Mouse (Mus musculus) heart, embryonic 11.5 days (tissue): ENCODE results near the gene Bmi1. TPM values are rescaled to one million over a fixed set of nuclear protein-coding genes. Genes with fewer than 3 reads are reported as not detected.
A peak's percentile ranks its signal among the peaks of the same experiment; 100 is the strongest.

Source experiments
- ATAC-seq: fragments of 200-750 bp; cut with Nextera tagmentation; replicated peaks from 2 replicates; pipeline ENCODE4 v1.8.0; 2017; ENCODE audit warnings: moderate library complexity; ENCODE audit not compliant: insufficient number of reproducible peaks, low FRiP score, low TSS enrichment
- H3K27ac ChIP-seq: fragments of 300-500 bp; sonication (generic); 2 replicates; pipeline ENCODE4 v1.5.1; 2014; ENCODE audit warnings: mild to moderate bottlenecking, low read depth, low read length
- H3K27me3 ChIP-seq: fragments of 300-500 bp; sonication (generic); 2 replicates; pipeline ENCODE4 v1.6.1; 2014; ENCODE audit warnings: mild to moderate bottlenecking, low read length, mixed read lengths; ENCODE audit not compliant: control insufficient read depth, insufficient read depth
- H3K36me3 ChIP-seq: fragments of 300-500 bp; sonication (generic); 2 replicates; pipeline ENCODE4 v1.6.1; 2014; ENCODE audit warnings: mild to moderate bottlenecking, low read length, moderate library complexity, mixed read lengths; ENCODE audit not compliant: control insufficient read depth, insufficient read depth
- H3K4me1 ChIP-seq: fragments of 300-500 bp; sonication (generic); 2 replicates; pipeline ENCODE4 v1.6.1; 2014; ENCODE audit warnings: low read length; ENCODE audit not compliant: control insufficient read depth, insufficient read depth
- H3K4me2 ChIP-seq: fragments of 300-500 bp; sonication (generic); 2 replicates; pipeline ENCODE4 v1.6.1; 2014; ENCODE audit warnings: mild to moderate bottlenecking, moderate library complexity
- H3K4me3 ChIP-seq: fragments of 300-500 bp; sonication (generic); 2 replicates; pipeline ENCODE4 v1.5.1; 2014; ENCODE audit warnings: low read depth, low read length
- H3K9ac ChIP-seq: fragments of 300-500 bp; sonication (generic); 2 replicates; pipeline ENCODE4 v1.6.1; 2014; ENCODE audit warnings: mild to moderate bottlenecking, low read depth, low read length, moderate library complexity
- H3K9me3 ChIP-seq: fragments of 300-500 bp; sonication (generic); replicated peaks from 2 replicates; pipeline ENCODE4 v1.6.1; 2016; ENCODE audit warnings: low read length; ENCODE audit not compliant: control insufficient read depth
- WGBS: fragments of 180-500 bp; shearing (Covaris S2); extraction: QIAGEN DNeasy Blood & Tissue Kit; methylation state at CpG from one replicate; pipeline ENCODE4 v1.1.7; 2014; ENCODE audit not compliant: insufficient replicate concordance; 5-methylcytosine and 5-hydroxymethylcytosine counted together
- polyA plus RNA-seq: library from polyadenylated mRNA; unstranded; fragments of >200 nt; fragmentation: Nextera tagmentation; extraction: Ambion mirVana; gene quantifications from 2 replicates; pipeline ENCODE4 v1.2.1, GENCODE M21; 2014

The Bmi1 gene
- polyA plus RNA-seq, 1 experiment from 2014 or later = 11.6 TPM

DNA sequence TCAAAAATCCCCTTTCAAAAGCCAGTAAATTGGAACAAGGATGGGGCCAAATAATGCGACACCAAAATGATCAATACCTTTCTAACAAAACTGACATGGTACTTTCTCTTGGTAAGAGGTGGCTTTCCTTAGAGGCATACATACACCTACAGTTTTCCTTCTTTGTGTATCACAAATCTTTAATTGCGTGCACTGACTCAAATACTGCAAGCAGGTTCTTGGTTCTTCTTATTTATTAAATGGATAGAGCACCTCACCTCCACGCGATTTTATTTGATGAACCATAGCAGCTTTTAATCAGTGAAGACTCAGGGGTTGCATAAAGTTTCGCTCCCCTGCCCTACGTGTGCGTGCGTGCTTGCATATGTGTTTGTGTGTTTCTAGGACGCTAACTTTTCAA, 13.9 kb downstream of the Bmi1 start:
- Histone ChIP-seq H3K9me3 (no peaks in the 10 kb centered on the region), H3K27ac (no peak overlapping the region), H3K4me1 (peaks cover 8% of the 10 kb centered on the region), H3K27me3 (peaks cover 70% of the 10 kb centered on the region), H3K9ac (no peak overlapping the region), H3K4me3 (peak overlapping the region; percentile 53; the same call in 1 of the 2 replicates), H3K4me2 (peak overlapping the region; percentile 86; the same call in 1 of the 2 replicates), H3K36me3 (no peaks in the 10 kb centered on the region)
- WGBS = 2% methylated on average over 9 of the region's 9 CpGs
- ATAC-seq = no peak

DNA sequence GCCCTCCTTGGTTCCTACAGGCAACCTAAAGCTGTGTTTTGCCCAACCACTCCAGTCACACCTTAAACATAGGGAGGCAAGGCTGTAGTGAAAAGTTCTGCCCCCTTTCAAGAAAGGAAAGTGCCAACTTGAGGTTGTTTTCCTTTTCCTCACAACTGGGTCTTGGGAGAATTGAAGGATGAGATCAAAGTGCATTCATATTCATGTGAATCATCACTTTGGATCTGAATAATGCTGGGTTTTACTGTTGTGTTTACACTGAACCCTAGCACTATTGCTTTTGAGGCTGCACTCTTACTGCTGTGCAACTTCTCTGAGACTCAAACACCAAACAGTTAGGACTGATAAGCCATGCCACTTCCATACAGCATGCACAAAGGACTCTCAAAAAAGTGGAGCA, 15.2 kb downstream of the Bmi1 start:
- Histone ChIP-seq H3K27ac (no peak overlapping the region), H3K4me3 (no peak overlapping the region), H3K9me3 (no peaks in the 10 kb centered on the region), H3K27me3 (peaks cover 64% of the 10 kb centered on the region), H3K4me2 (no peak overlapping the region), H3K36me3 (no peaks in the 10 kb centered on the region), H3K9ac (no peak overlapping the region), H3K4me1 (peaks cover 8% of the 10 kb centered on the region)
- no peak for ATAC-seq

DNA sequence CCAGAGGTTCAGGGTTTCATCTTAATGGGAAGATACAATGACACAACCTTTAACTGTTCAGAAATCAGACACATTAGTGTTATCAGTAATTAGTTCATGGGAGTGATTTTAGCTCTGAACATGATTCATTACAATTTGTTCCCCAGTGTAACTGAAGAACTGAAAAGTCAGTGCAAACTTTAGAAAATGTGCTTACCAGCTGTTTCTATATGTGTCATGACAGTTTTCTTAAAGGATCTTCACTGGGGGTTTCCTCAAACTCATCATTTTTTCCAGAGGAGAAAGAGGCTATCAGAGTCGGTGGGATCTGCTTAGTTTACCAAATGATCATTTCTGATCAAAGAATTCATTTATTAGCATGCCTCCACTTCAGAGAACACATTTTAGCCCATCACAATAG, 15.7 kb downstream of the Bmi1 start:
- H3K36me3 ChIP-seq = no peaks in the 10 kb centered on the region
- H3K27me3 ChIP-seq = peaks cover 59% of the 10 kb centered on the region
- peaks cover 8% of the 10 kb centered on the region for H3K4me1 ChIP-seq
- H3K9ac ChIP-seq = no peak overlapping the region
- H3K4me3 ChIP-seq = no peak overlapping the region
- no peak for ATAC-seq
- H3K9me3 ChIP-seq = no peaks in the 10 kb centered on the region
- WGBS = 4% methylated on average over 1 of the region's 1 CpGs
- H3K27ac ChIP-seq = no peak overlapping the region
- no peak overlapping the region for H3K4me2 ChIP-seq

DNA sequence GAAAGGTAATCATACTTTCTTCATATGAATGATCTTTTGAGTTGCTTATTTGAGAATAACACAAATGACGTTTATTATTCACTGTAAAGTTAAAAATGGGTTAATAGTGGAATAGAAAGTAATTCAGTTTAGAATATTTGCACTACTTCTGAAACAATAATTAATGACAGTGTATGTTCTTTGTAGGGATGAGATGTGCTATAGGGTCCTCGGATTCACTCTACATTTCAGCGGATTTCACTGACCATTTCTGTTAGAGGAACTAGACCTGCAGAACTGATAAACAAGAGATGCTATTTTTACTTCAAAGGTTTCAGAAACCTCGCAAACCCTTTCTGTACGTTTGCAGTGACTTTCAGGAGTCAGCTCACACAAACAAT, 16.7 kb downstream of the Bmi1 start:
- Histone ChIP-seq H3K4me3 (peak overlapping the region; percentile 65), H3K27ac (no peak overlapping the region), H3K36me3 (no peaks in the 10 kb centered on the region), H3K4me2 (peak overlapping the region; percentile 97), H3K4me1 (peaks cover 9% of the 10 kb centered on the region), H3K9ac (no peak overlapping the region), H3K27me3 (peaks cover 57% of the 10 kb centered on the region), H3K9me3 (no peaks in the 10 kb centered on the region)
- ATAC-seq = no peak
- WGBS = 0% methylated on average over 5 of the region's 5 CpGs

DNA sequence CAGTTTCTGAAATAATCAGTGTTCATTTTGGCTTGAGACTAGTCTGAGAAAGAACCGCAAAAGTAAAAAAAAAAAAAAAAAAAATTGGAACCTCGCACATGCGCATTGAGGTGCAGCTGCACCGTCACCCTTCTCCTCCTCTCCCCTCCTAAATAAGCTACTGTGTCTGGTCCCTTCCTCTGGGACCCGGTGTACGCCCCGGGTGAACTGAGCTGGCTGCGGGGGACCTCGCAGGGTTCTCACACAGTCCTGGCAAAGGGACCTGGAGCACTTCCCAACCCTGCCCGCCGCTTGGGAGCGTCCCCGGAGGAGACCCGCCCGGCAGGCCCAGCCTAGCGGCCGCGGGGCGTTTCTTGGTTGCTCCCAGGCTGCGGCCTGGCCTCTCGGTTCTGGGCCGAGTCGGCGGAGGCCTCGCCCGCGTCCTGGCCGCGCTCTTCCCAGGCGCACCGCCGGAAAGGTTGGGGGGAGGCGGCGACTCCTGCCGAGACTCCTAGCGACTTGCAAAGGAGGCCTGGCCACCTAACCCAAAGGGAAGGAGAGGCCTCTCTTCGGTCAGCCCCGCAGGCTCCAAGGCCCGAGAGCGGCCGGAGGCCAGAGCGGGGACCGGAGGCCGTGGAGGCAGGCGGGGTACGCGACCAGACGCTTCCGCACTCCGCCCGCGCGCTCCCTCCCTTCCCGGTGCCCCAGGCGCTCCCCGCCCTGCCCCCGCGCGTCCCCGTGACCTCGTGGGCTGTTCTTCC, 17.2 kb downstream of the Bmi1 start, which contains the start of gene Spag6:
TSS of gene Spag6 (plus strand) at position 162 of the 740 bp plus-strand sequence.
- no peaks in the 10 kb centered on the region for H3K9me3 ChIP-seq
- no peaks in the 10 kb centered on the region for H3K36me3 ChIP-seq
- H3K4me1 ChIP-seq = peaks cover 10% of the 10 kb centered on the region
- H3K27ac ChIP-seq = peak within 1 kb of the TSS; percentile 46
- WGBS = under 1% methylated on average over 54 of the region's 61 CpGs
- H3K9ac ChIP-seq = peak within 1 kb of the TSS; percentile 84
- H3K27me3 ChIP-seq = peaks cover 57% of the 10 kb centered on the region
- peak; percentile 73 for ATAC-seq
- peak within 1 kb of the TSS; percentile 97 for H3K4me2 ChIP-seq
- peak within 1 kb of the TSS; percentile 65 for H3K4me3 ChIP-seq

DNA sequence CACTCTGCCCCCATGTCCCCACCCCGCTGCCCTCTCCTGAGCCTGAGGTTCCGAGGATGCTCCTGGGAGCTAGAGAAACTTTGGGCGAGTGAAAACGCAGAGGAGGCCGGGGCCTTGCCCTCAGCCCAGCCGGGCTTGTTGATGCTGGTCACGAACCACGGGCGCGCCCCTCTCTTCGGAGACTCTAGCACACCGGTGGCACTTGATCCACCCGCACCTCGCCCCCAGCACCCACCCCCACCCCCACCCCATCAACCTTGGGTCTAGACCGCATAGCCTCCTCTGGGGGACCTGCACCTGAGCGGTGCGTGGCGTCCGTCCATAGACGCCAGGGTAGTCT, 17.8 kb downstream of the Bmi1 start:
- WGBS = under 1% methylated on average over 19 of the region's 20 CpGs
- peak overlapping the region; percentile 65 for H3K4me3 ChIP-seq
- H3K27ac ChIP-seq = no peak overlapping the region
- no peaks in the 10 kb centered on the region for H3K9me3 ChIP-seq
- peak overlapping the region; percentile 97 for H3K4me2 ChIP-seq
- peaks cover 11% of the 10 kb centered on the region for H3K4me1 ChIP-seq
- peaks cover 57% of the 10 kb centered on the region for H3K27me3 ChIP-seq
- no peaks in the 10 kb centered on the region for H3K36me3 ChIP-seq
- no peak; the same call in 1 of the 2 replicates for ATAC-seq
- peak overlapping the region; percentile 84 for H3K9ac ChIP-seq

DNA sequence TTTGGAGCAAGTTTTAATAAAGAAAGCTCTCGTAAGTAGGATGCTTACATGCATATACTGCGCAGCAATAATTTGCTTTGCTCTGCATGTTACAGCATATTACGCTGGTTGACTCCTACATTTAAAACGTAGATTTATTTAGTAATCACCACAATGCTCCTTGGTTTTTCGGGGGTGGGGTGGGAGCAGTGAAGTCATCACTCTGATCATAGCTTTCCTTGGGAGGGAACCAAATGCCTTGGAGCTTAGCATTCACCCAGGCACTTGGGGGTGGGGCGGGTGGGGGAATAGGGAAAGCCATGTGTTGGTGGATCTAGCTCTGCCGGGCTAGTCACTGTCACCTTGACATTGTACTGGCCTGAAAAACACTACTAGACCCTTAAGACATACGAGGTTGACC, 18.3 kb downstream of the Bmi1 start:
- Histone ChIP-seq H3K9ac (no peak overlapping the region), H3K4me2 (peak overlapping the region; percentile 97; the same call in 1 of the 2 replicates), H3K27ac (no peak overlapping the region), H3K4me3 (no peak overlapping the region), H3K9me3 (no peaks in the 10 kb centered on the region), H3K36me3 (no peaks in the 10 kb centered on the region), H3K4me1 (peaks cover 7% of the 10 kb centered on the region), H3K27me3 (peaks cover 57% of the 10 kb centered on the region)
- no peak for ATAC-seq
- WGBS = 3% methylated on average over 8 of the region's 8 CpGs

DNA sequence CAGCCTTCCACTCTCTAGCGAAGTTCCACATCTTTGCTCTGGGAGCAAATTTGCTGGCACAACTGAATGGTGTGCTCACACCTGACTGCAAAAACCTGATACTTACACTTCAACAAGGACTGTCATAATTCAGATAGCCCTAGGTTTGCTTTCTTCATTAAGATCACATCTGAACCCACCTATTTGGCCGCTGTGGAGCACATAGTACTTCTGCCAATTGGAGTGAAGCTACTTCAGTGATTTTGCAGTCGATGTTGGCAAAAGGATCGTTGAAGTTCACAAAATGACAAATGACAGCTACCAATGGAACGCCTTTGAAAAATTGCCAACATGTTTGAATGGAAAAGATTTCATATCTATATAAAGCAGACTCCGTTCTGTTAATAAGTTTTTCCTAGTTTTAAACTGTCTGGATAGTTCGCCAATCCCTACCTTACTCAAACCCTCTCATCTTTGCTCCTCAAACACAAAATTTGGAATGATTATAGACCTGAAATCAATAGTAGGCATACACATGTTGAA, 18.9 kb downstream of the Bmi1 start:
- no peak for ATAC-seq
- Histone ChIP-seq H3K9ac (no peak overlapping the region), H3K4me2 (no peak overlapping the region), H3K9me3 (no peaks in the 10 kb centered on the region), H3K27ac (no peak overlapping the region), H3K36me3 (no peaks in the 10 kb centered on the region), H3K27me3 (peaks cover 57% of the 10 kb centered on the region), H3K4me3 (no peak overlapping the region), H3K4me1 (peaks cover 7% of the 10 kb centered on the region; the same call in 1 of the 2 replicates)
- WGBS = 5% methylated on average over 7 of the region's 7 CpGs
